Mouse (Mus musculus) kidney, embryonic 15.5 days (tissue): Measurements from ENCODE around the gene Adarb1. TPM values are rescaled to one million over a fixed set of nuclear protein-coding genes. Genes with fewer than 3 reads are reported as not detected.

Experiments used
- ATAC-seq: fragments of 200-750 bp; cut with Nextera tagmentation; replicated peaks from 2 replicates; pipeline ENCODE4 v1.8.0; 2017; ENCODE audit warnings: moderate TSS enrichment; ENCODE audit not compliant: low FRiP score
- H3K27ac ChIP-seq: fragments of 300-500 bp; sonication (generic); 2 replicates; pipeline ENCODE4 v1.5.1; 2015; ENCODE audit warnings: mild to moderate bottlenecking, inconsistent platforms
- H3K27me3 ChIP-seq: fragments of 300-500 bp; sonication (generic); 2 replicates; pipeline ENCODE4 v1.6.1; 2015; ENCODE audit warnings: inconsistent platforms
- H3K36me3 ChIP-seq: fragments of 300-500 bp; sonication (generic); 2 replicates; pipeline ENCODE4 v1.6.1; 2015; ENCODE audit warnings: inconsistent platforms
- H3K4me1 ChIP-seq: fragments of 300-500 bp; sonication (generic); 2 replicates; pipeline ENCODE4 v1.6.1; 2015; ENCODE audit warnings: inconsistent platforms
- H3K4me2 ChIP-seq: fragments of 300-500 bp; sonication (generic); 2 replicates; pipeline ENCODE4 v1.6.1; 2015; ENCODE audit warnings: moderate library complexity, mild to moderate bottlenecking, inconsistent platforms
- H3K4me3 ChIP-seq: fragments of 300-500 bp; sonication (generic); replicated peaks from 2 replicates; pipeline ENCODE4 v1.5.1; 2015; ENCODE audit warnings: mild to moderate bottlenecking, inconsistent platforms
- H3K9ac ChIP-seq: fragments of 300-500 bp; sonication (generic); 2 replicates; pipeline ENCODE4 v1.6.1; 2015; ENCODE audit warnings: mild to moderate bottlenecking, inconsistent platforms
- H3K9me3 ChIP-seq: fragments of 300-500 bp; sonication (generic); replicated peaks from 2 replicates; pipeline ENCODE4 v1.6.1; 2016; ENCODE audit warnings: inconsistent platforms
- WGBS: fragments of 180-500 bp; shearing (Covaris S2); methylation state at CpG from one replicate; pipeline ENCODE4 v1.1.7; 2015; ENCODE audit warnings: mixed read lengths; 5-methylcytosine and 5-hydroxymethylcytosine counted together
- polyA plus RNA-seq: library from polyadenylated mRNA; unstranded; fragments of >200 nt; fragmentation: Nextera tagmentation; extraction: Ambion mirVana; gene quantifications from 2 replicates; pipeline ENCODE4 v1.2.1, GENCODE M21; 2015

The Adarb1 gene
- polyA plus RNA-seq, 1 experiment from 2014 or later = 6.4 TPM

DNA sequence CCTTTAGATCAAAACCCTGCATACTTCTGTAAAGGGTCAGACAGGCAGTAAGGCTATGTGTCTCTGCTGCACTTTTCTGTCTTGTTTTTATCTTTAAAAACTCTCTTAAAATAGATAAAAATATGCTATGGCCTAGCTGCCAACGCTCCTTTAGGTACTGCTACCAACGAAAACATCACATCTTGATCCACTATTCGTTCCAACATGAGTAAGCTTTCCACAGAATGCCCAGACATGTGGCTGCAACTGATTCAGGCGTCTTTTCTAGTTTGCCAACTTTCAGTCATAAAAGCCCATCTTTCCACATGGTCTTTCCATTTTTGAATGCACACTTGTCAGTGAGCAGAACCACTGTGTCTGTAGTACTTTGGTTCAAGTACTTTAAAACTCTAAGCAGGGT is 77.0 kb downstream of the Adarb1 start:
- no peak overlapping the region for H3K4me2 ChIP-seq
- no peaks in the 10 kb centered on the region; the same call in 1 of the 2 replicates for H3K27me3 ChIP-seq
- H3K9ac ChIP-seq = no peak overlapping the region
- no peaks in the 10 kb centered on the region for H3K36me3 ChIP-seq
- peaks cover 11% of the 10 kb centered on the region for H3K4me1 ChIP-seq
- ATAC-seq = no peak
- no peak overlapping the region for H3K27ac ChIP-seq
- no peaks in the 10 kb centered on the region for H3K9me3 ChIP-seq
- no peak overlapping the region for H3K4me3 ChIP-seq
- WGBS = 81% methylated on average over 4 of the region's 4 CpGs

GRCm38 (mm10) chr10:77339871-77340341 is 78.2 kb downstream of the Adarb1 start:
- no peak for ATAC-seq
- Histone ChIP-seq H3K27me3 (no peaks in the 10 kb centered on the region; the same call in 1 of the 2 replicates), H3K4me3 (peak overlapping the region; percentile 42), H3K4me2 (peak overlapping the region; percentile 70), H3K36me3 (no peaks in the 10 kb centered on the region), H3K9ac (no peak overlapping the region), H3K4me1 (peaks cover 11% of the 10 kb centered on the region), H3K9me3 (no peaks in the 10 kb centered on the region), H3K27ac (no peak overlapping the region)
- WGBS = 20% methylated on average over 18 of the region's 18 CpGs

DNA sequence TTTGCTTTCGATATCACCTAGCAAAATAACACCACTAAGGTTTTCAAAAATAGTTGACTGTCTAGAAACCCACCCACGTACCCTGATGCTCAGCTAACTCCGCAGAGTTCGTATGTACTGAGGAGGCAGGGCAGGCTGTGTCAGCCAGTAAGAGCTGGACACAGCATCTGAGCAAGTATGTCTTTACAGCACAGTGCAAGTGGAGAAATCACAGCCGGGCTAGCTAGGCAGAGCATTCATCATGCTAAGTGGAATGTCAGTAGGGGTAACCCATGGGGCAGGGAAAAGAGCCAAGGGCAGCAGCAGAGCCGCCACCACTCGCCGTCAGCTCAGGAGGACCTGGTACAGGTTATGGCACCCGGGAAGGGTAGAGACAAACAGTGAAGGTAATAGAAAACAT is 84.6 kb downstream of the Adarb1 start:
- Histone ChIP-seq H3K4me1 (peaks cover 28% of the 10 kb centered on the region), H3K9me3 (no peaks in the 10 kb centered on the region), H3K27ac (no peak overlapping the region), H3K4me3 (no peak overlapping the region), H3K9ac (no peak overlapping the region), H3K36me3 (no peaks in the 10 kb centered on the region), H3K4me2 (peak overlapping the region; percentile 28; the same call in 1 of the 2 replicates), H3K27me3 (no peaks in the 10 kb centered on the region)
- ATAC-seq = peak; percentile 59
- WGBS = 26% methylated on average over 9 of the region's 9 CpGs

GRCm38 (mm10) chr10:77329446-77330094 is 88.5 kb downstream of the Adarb1 start:
- Histone ChIP-seq H3K9me3 (no peaks in the 10 kb centered on the region), H3K4me2 (no peak overlapping the region), H3K4me1 (peaks cover 25% of the 10 kb centered on the region), H3K9ac (no peak overlapping the region), H3K36me3 (no peaks in the 10 kb centered on the region), H3K4me3 (no peak overlapping the region), H3K27me3 (no peaks in the 10 kb centered on the region), H3K27ac (no peak overlapping the region)
- 44% methylated on average over 11 of the region's 11 CpGs for WGBS
- ATAC-seq = 0 out of 2 replicates have a peak, but pooled peaks have one; percentile 23

DNA sequence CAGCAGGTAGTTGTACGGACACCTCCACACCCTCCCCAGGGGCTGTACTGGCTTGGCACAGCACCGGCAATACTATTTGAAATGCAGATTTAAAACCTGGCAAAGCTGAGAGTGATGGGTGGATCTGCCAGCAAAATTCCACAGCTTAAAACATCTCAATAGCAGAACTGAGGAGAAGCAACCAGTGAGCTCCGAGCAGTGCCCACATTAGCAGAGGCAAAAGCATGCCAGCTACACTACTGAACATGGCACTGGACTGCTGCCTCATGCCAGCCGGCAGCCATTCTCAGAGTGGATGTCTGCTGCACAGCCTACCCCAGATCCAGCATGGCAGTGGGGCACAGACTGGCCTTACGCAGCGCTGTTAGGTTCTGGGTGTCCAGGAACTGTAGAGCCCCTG is 93.4 kb downstream of the Adarb1 start:
- H3K36me3 ChIP-seq = no peaks in the 10 kb centered on the region

GRCm38 (mm10) chr10:77321611-77322010 is 96.5 kb downstream of the Adarb1 start:
- H3K4me3 ChIP-seq = no peak overlapping the region
- no peak overlapping the region for H3K4me2 ChIP-seq
- 87% methylated on average over 8 of the region's 8 CpGs for WGBS
- H3K27me3 ChIP-seq = no peaks in the 10 kb centered on the region
- H3K9me3 ChIP-seq = no peaks in the 10 kb centered on the region
- ATAC-seq = no peak
- no peaks in the 10 kb centered on the region for H3K4me1 ChIP-seq
- H3K9ac ChIP-seq = no peak overlapping the region
- H3K27ac ChIP-seq = no peak overlapping the region
- H3K36me3 ChIP-seq = no peaks in the 10 kb centered on the region

More for the DNA sequence above, 93.4 kb downstream of the Adarb1 start:
- Histone ChIP-seq H3K4me1 (peaks cover 6% of the 10 kb centered on the region), H3K4me2 (no peak overlapping the region), H3K27ac (no peak overlapping the region), H3K9me3 (no peaks in the 10 kb centered on the region), H3K27me3 (no peaks in the 10 kb centered on the region), H3K9ac (no peak overlapping the region), H3K4me3 (no peak overlapping the region)
- WGBS = 88% methylated on average over 6 of the region's 6 CpGs
- no peak for ATAC-seq

- Histone ChIP-seq H3K4me1 (no peaks in the 10 kb centered on the region), H3K9ac (no peak overlapping the region), H3K4me2 (no peak overlapping the region), H3K4me3 (no peak overlapping the region), H3K27ac (no peak overlapping the region), H3K36me3 (no peaks in the 10 kb centered on the region), H3K27me3 (no peaks in the 10 kb centered on the region), H3K9me3 (no peaks in the 10 kb centered on the region)
- WGBS = 80% methylated on average over 1 of the region's 1 CpGs
- ATAC-seq = no peak
Observed at GRCm38 (mm10) chr10:77321001-77321400, 97.1 kb downstream of the Adarb1 start.

- WGBS = 80% methylated on average over 2 of the region's 2 CpGs
- peaks cover 8% of the 10 kb centered on the region; the same call in 1 of the 2 replicates for H3K4me1 ChIP-seq
- no peak overlapping the region for H3K4me2 ChIP-seq
- no peak for ATAC-seq
- H3K27ac ChIP-seq = no peak overlapping the region
- no peaks in the 10 kb centered on the region for H3K9me3 ChIP-seq
- no peak overlapping the region for H3K9ac ChIP-seq
- H3K36me3 ChIP-seq = peaks cover 7% of the 10 kb centered on the region; the same call in 1 of the 2 replicates
- H3K4me3 ChIP-seq = no peak overlapping the region
- H3K27me3 ChIP-seq = no peaks in the 10 kb centered on the region
Observed at GRCm38 (mm10) chr10:77315682-77316081, 102.4 kb downstream of the Adarb1 start.

GRCm38 (mm10) chr10:77314711-77315266 is 103.3 kb downstream of the Adarb1 start:
- WGBS = 45% methylated on average over 9 of the region's 9 CpGs
- Histone ChIP-seq H3K27ac (no peak overlapping the region), H3K4me2 (no peak overlapping the region), H3K36me3 (peaks cover 11% of the 10 kb centered on the region), H3K4me3 (no peak overlapping the region), H3K9ac (no peak overlapping the region), H3K4me1 (peaks cover 8% of the 10 kb centered on the region; the same call in 1 of the 2 replicates), H3K9me3 (no peaks in the 10 kb centered on the region), H3K27me3 (no peaks in the 10 kb centered on the region)
- no peak for ATAC-seq

- no peak for ATAC-seq
- Histone ChIP-seq H3K4me1 (peaks cover 17% of the 10 kb centered on the region), H3K27me3 (no peaks in the 10 kb centered on the region), H3K9me3 (no peaks in the 10 kb centered on the region), H3K4me2 (no peak overlapping the region), H3K9ac (no peak overlapping the region), H3K4me3 (no peak overlapping the region), H3K36me3 (peaks cover 11% of the 10 kb centered on the region), H3K27ac (no peak overlapping the region)
- WGBS = 45% methylated on average over 10 of the region's 10 CpGs
Observed at GRCm38 (mm10) chr10:77308978-77309377, 109.1 kb downstream of the Adarb1 start.

DNA sequence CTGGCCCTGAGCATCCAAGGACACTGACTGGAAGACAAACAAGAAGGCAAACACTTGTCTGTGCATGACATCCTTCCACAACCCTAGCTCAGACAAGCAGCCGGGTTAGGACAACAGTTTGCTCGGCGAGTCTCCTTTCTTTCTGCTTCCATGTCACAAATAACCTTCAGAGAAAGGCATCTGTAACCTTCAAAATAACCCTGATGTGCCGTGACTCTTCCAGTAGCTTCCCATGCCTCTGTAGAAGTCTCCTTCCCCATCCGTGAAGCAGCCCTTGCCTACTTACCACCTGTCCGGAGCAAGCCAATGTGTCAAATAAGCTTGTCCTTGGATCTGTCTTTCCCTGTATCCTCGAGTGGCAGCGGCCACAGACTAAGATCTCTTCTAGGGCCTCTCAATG is 112.3 kb downstream of the Adarb1 start:
- Histone ChIP-seq H3K4me1 (peaks cover 17% of the 10 kb centered on the region), H3K4me2 (no peak overlapping the region), H3K36me3 (peaks cover 5% of the 10 kb centered on the region; the same call in 1 of the 2 replicates), H3K9ac (no peak overlapping the region), H3K4me3 (no peak overlapping the region), H3K27me3 (no peaks in the 10 kb centered on the region), H3K9me3 (no peaks in the 10 kb centered on the region), H3K27ac (no peak overlapping the region)
- no peak for ATAC-seq
- 79% methylated on average over 8 of the region's 8 CpGs for WGBS

GRCm38 (mm10) chr10:77304840-77305533 is 113.1 kb downstream of the Adarb1 start:
- H3K36me3 ChIP-seq = no peaks in the 10 kb centered on the region
- 0 out of 2 replicates have a peak overlapping the region, but pooled peaks have one; percentile 32 for H3K27ac ChIP-seq
- no peaks in the 10 kb centered on the region for H3K9me3 ChIP-seq
- no peak overlapping the region for H3K9ac ChIP-seq
- WGBS = 30% methylated on average over 4 of the region's 4 CpGs
- H3K4me2 ChIP-seq = no peak overlapping the region
- H3K4me1 ChIP-seq = peaks cover 17% of the 10 kb centered on the region
- ATAC-seq = peak; percentile 66
- H3K4me3 ChIP-seq = no peak overlapping the region
- H3K27me3 ChIP-seq = no peaks in the 10 kb centered on the region
